Mouse (Mus musculus): ENCODE measurements at regions not wholly inside any gene's neighbourhood (a gene's known extent, or its start where the extent isn't known, plus 50 kb on each side); places are given as distances from the start of the nearest gene placed in this dataset.

DNA sequence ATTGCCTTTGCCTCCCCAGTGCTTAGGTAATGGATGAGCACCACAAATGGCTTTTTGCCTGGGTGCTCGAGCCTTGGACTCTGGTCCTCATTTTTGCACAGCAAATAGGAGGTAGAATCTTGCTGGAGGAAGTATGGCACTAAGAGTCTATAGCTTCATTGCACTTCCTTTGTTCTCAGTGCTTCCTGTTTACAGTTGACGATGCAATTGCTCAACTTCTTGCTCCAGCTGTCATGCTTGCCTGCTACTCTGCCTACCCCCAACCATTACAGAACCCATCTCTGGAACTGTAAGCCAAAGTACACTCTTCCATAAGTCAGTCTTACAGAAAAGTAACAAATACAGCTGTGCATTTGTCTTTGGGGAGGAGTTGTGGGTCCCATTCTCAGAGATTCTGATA lies 79.8 kb upstream of the Slc7a14 start:
- no peak overlapping the region for H3K4me2 ChIP-seq
- no peak overlapping the region for H3K27ac ChIP-seq (replicated peaks)
- H3K4me1 ChIP-seq, result no peaks in the 10 kb centered on the region
- 68% methylated on average over 2 of the region's 2 CpGs for WGBS
- H3K27me3 ChIP-seq (replicated peaks), result no peaks in the 10 kb centered on the region
- ATAC-seq (ENCODE audit: low FRiP score), result no peak
- no peaks in the 10 kb centered on the region for H3K9me3 ChIP-seq (replicated peaks)
- no peaks in the 10 kb centered on the region for H3K36me3 ChIP-seq
- no peak overlapping the region for H3K9ac ChIP-seq (replicated peaks)
- H3K4me3 ChIP-seq (replicated peaks), result no peak overlapping the region

DNA sequence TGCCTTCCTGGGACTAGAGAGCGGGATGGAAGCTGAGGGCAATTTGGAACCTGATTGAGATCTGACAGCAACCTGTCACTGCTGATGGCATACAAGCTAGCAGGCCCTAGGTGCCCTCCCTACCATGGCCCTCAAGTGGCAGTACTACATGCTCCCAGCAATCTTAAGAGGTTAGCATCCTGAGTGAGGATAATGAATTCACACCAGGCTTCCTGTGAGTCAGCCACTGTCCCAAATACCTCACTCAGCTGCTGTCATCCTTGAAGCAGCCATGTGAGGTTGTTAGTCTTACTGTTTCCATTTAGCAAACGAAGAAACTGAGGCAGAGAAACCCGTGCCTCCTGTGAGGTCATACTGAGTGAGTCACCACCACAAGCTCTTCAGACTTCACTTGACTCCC lies 65.5 kb upstream of the Slc7a14 start:
- Histone ChIP-seq H3K4me1 (no peaks in the 10 kb centered on the region), H3K4me2 (no peak overlapping the region), H3K27ac (replicated peaks) (no peak overlapping the region), H3K9me3 (replicated peaks) (no peaks in the 10 kb centered on the region), H3K27me3 (replicated peaks) (no peaks in the 10 kb centered on the region), H3K9ac (replicated peaks) (no peak overlapping the region), H3K4me3 (replicated peaks) (no peak overlapping the region), H3K36me3 (no peaks in the 10 kb centered on the region)
- no peak for ATAC-seq (ENCODE audit: low FRiP score)
- 82% methylated on average over 3 of the region's 3 CpGs for WGBS

GRCm38 (mm10) chr3:31374061-31374460 lies 63.9 kb upstream of the Slc7a14 start:
- H3K27ac ChIP-seq (replicated peaks), result no peak overlapping the region
- no peaks in the 10 kb centered on the region for H3K4me1 ChIP-seq
- ATAC-seq (ENCODE audit: low FRiP score), result no peak
- no peaks in the 10 kb centered on the region for H3K9me3 ChIP-seq (replicated peaks)
- no peak overlapping the region for H3K9ac ChIP-seq (replicated peaks)
- no peaks in the 10 kb centered on the region for H3K27me3 ChIP-seq (replicated peaks)
- no peak overlapping the region for H3K4me2 ChIP-seq
- no peaks in the 10 kb centered on the region for H3K36me3 ChIP-seq
- no peak overlapping the region for H3K4me3 ChIP-seq (replicated peaks)

DNA sequence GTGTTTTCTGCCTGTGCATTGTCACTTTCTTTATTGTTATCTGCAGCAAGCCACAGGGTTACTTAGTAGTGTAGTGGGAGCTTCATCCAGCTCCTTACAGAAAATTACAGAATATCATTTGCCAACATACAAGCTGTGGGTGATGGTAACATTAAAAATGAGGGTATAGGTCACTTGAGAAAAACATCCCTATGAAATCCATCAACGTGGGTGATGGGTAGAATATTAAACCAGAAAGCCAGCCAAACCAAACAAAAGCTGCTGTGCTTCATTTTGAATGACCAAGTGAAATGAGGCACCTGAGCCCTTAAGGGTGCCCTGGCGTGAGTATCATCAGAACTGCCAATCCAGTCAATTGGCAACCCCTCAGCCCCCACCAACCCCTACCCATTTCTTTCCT lies 58.1 kb upstream of the Slc7a14 start:
- Histone ChIP-seq H3K4me3 (replicated peaks) (no peak overlapping the region), H3K9ac (replicated peaks) (no peak overlapping the region), H3K27ac (replicated peaks) (no peak overlapping the region), H3K36me3 (no peaks in the 10 kb centered on the region), H3K4me2 (no peak overlapping the region), H3K27me3 (replicated peaks) (no peaks in the 10 kb centered on the region), H3K4me1 (0 out of 2 replicates have a peak, but pooled peaks cover 6% of the 10 kb centered on the region), H3K9me3 (replicated peaks) (no peaks in the 10 kb centered on the region)
- 62% methylated on average over 2 of the region's 2 CpGs for WGBS
- ATAC-seq (ENCODE audit: low FRiP score), result no peak

All from neural tube, embryonic 15.5 days (tissue).